Comparison of ENCODE assay signal across 12 mouse cellular contexts in the genomic region with DNA sequence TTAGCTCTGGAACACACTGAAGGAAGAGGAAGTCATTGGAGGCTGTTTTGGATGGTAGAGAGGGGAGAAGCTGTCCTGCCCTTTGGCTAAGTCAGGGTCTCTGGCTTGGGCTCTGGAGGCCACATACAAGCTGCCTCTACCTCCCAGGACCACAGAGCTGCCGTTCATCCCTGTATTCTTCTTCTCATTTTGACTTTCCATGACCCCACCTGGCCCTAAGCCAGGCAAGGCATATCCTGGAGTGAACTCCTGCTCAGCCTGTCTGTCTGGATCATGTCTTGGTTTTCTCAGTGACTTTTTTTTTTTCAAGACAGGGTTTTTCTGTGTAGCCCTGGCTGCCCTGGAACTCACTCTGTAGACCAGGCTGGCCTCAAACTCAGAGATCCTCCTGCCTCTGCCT.
"Had no signal": no experiment of that assay in that cellular context is flagged by ENCODE, and none has a peak within 500 bp of the region (broad histone marks: within the 10 kb centered on the region; RNA-seq: fewer than 3 reads in every experiment).

No protein-coding gene starts in this region.

- H3K27ac ChIP-seq: macrophage; midbrain, embryonic 15.5 days; neural tube, embryonic 12.5 days; stomach, embryonic 15.5 days; stomach, postnatal 0 days had no signal

- H3K36me3 ChIP-seq: midbrain, embryonic 13.5 days; midbrain, embryonic 15.5 days; neural tube, embryonic 12.5 days had no signal

- H3K4me3 ChIP-seq: megakaryocyte, embryonic 14.5 days; midbrain, embryonic 13.5 days; midbrain, embryonic 15.5 days; neural tube, embryonic 12.5 days; stomach, embryonic 15.5 days had no signal

- H3K4me1 ChIP-seq: megakaryocyte, embryonic 14.5 days; neural tube, embryonic 12.5 days; stomach, embryonic 15.5 days had no signal

- H3K27me3 ChIP-seq: midbrain, embryonic 13.5 days; midbrain, embryonic 15.5 days; neural tube, embryonic 12.5 days; stomach, embryonic 15.5 days had no signal

- DNase-seq: liver, postnatal 0 days; right cerebral cortex, postnatal 14 days; thymus, adult 2 months; thymus, postnatal 25 days; thymus, postnatal 4 days had no signal
